8 mouse cellular contexts compared by ENCODE assay signal in genomic region chr14:11775204-11775603, GRCm38 (mm10).
DNase-seq lines count a peak whose midpoint lies in the region; ATAC-seq lines count a peak whose summit lies in the region.

No protein-coding gene starts in this region.

- no peaks in the 10 kb centered on the region for H3K9me3 ChIP-seq in forebrain, embryonic 16.5 days (ENCODE audit: control insufficient read depth, low read length)
- H3K9me3 ChIP-seq in hindbrain, embryonic 11.5 days (ENCODE audit: control insufficient read depth, low read length) = no peaks in the 10 kb centered on the region
- H3K9me3 ChIP-seq in midbrain, embryonic 11.5 days (ENCODE audit: control insufficient read depth, low read length) = no peaks in the 10 kb centered on the region

- no peaks in the 10 kb centered on the region for H3K36me3 ChIP-seq in forebrain, embryonic 16.5 days (ENCODE audit: control insufficient read depth, insufficient read depth)
- no peaks in the 10 kb centered on the region for H3K36me3 ChIP-seq in hindbrain, embryonic 11.5 days (ENCODE audit: control insufficient read depth, insufficient read depth, low read length)
- H3K36me3 ChIP-seq in midbrain, embryonic 11.5 days (ENCODE audit: control insufficient read depth, insufficient read depth, low read length) = no peaks in the 10 kb centered on the region

- peak; percentile 27 to 51 for DNase-seq in adrenal gland, adult 18-20 months (ENCODE audit: low spot score in 2 of 2)
- DNase-seq in cerebellum, adult 11 months = peak; percentile 10
- DNase-seq in hindbrain, embryonic 11.5 days (ENCODE audit: low spot score) = peak; percentile 35
- DNase-seq in left cerebral cortex, postnatal 4 days = peak; percentile 11
- peak; percentile 92 for DNase-seq in midbrain, embryonic 11.5 days (ENCODE audit: low spot score, missing footprints)

- 11% methylated on average over 11 of the region's 11 CpGs for WGBS in forebrain, embryonic 16.5 days
- 33% methylated on average over 11 of the region's 11 CpGs for WGBS in hindbrain, embryonic 11.5 days
- 6% methylated on average over 11 of the region's 11 CpGs for WGBS in midbrain, embryonic 11.5 days

- peak; percentile 33; the same call in 1 of the 2 replicates for ATAC-seq in forebrain, embryonic 16.5 days
- no peak for ATAC-seq in hindbrain, embryonic 11.5 days (ENCODE audit: low FRiP score)
- ATAC-seq in midbrain, embryonic 11.5 days (ENCODE audit: low FRiP score) = peak; percentile 73
- ATAC-seq in megakaryocyte progenitor cell, adult 5-6 weeks (replicated peaks; ENCODE audit: poor library complexity) = no peak
- no peak for ATAC-seq in CD4-positive, CD25-positive, alpha-beta regulatory T cell, adult 4 months

- H3K9ac ChIP-seq in forebrain, embryonic 16.5 days (replicated peaks; ENCODE audit: low read depth, low read length) = peak overlapping the region; percentile 36; the same call in 1 of the 2 replicates
- no peak overlapping the region for H3K9ac ChIP-seq in hindbrain, embryonic 11.5 days (ENCODE audit: low read depth, low read length)
- H3K9ac ChIP-seq in midbrain, embryonic 11.5 days (ENCODE audit: low read length) = no peak overlapping the region

- H3K4me1 ChIP-seq in forebrain, embryonic 16.5 days (replicated peaks; ENCODE audit: control insufficient read depth, insufficient read depth, low read length) = peaks cover 13% of the 10 kb centered on the region
- no peaks in the 10 kb centered on the region; the same call in 1 of the 2 replicates for H3K4me1 ChIP-seq in hindbrain, embryonic 11.5 days (replicated peaks; ENCODE audit: control insufficient read depth, insufficient read depth, low read length)
- peaks cover 15% of the 10 kb centered on the region for H3K4me1 ChIP-seq in midbrain, embryonic 11.5 days (ENCODE audit: control insufficient read depth, insufficient read depth, low read length)

- H3K27me3 ChIP-seq in forebrain, embryonic 16.5 days (replicated peaks; ENCODE audit: control insufficient read depth, insufficient read depth, low read length) = no peaks in the 10 kb centered on the region
- no peaks in the 10 kb centered on the region for H3K27me3 ChIP-seq in hindbrain, embryonic 11.5 days (ENCODE audit: control insufficient read depth, insufficient read depth, low read length)
- H3K27me3 ChIP-seq in midbrain, embryonic 11.5 days (ENCODE audit: control insufficient read depth, insufficient read depth, low read length) = no peaks in the 10 kb centered on the region

- no peak overlapping the region for H3K27ac ChIP-seq in forebrain, embryonic 16.5 days (ENCODE audit: low read length)
- no peak overlapping the region for H3K27ac ChIP-seq in hindbrain, embryonic 11.5 days (ENCODE audit: low read depth, low read length)
- H3K27ac ChIP-seq in midbrain, embryonic 11.5 days (ENCODE audit: low read depth, low read length) = peak overlapping the region; percentile 35; the same call in 1 of the 2 replicates

- intact Hi-C loops in left cerebral cortex, postnatal 4 days (cut with DNase I) = no loop called here

- no peak overlapping the region for H3K4me3 ChIP-seq in forebrain, embryonic 16.5 days (replicated peaks; ENCODE audit: low read length)
- H3K4me3 ChIP-seq in hindbrain, embryonic 11.5 days (ENCODE audit: low read depth, low read length) = no peak overlapping the region
- H3K4me3 ChIP-seq in midbrain, embryonic 11.5 days (ENCODE audit: low read depth, low read length) = no peak overlapping the region

- no peak overlapping the region for H3K4me2 ChIP-seq in forebrain, embryonic 16.5 days (ENCODE audit: low read length)
- no peak overlapping the region for H3K4me2 ChIP-seq in hindbrain, embryonic 11.5 days (replicated peaks; ENCODE audit: low read depth, low read length)
- H3K4me2 ChIP-seq in midbrain, embryonic 11.5 days = peak overlapping the region; percentile 12; the same call in 1 of the 2 replicates

Comparison
In these comparisons a context has a peak if more than half of its experiments do, and no peak if none do; other contexts are left out.
1. DNase-seq: peak in every context shown above with its lines; median percentile 92 in midbrain, embryonic 11.5 days; 39 in adrenal gland, adult 18-20 months; 35 in hindbrain, embryonic 11.5 days; 11 in left cerebral cortex, postnatal 4 days; 10 in cerebellum, adult 11 months.
2. ATAC-seq: peak in forebrain, embryonic 16.5 days (single experiment) and midbrain, embryonic 11.5 days (single experiment); none in hindbrain, embryonic 11.5 days (single experiment), megakaryocyte progenitor cell, adult 5-6 weeks (single experiment) and CD4-positive, CD25-positive, alpha-beta regulatory T cell, adult 4 months (single experiment).